Mouse (Mus musculus): Measurements from ENCODE around the gene Mvd.

Gene Mvd

GRCm38 (mm10) chr8:122423659-122424058 lies 19.6 kb downstream of the Mvd start:
- DNase-seq, result peak; percentile 68 to 73

- DNase-seq, result no peak
These were observed 20.0 kb downstream of the Mvd start for GRCm38 (mm10) chr8:122423217-122423616.

GRCm38 (mm10) chr8:122421376-122422070 lies 21.7 kb downstream of the Mvd start, which contains the start of gene Il17c:
Il17c (plus strand) TSS chr8:122422020.
- DNase-seq, result peak in 1 of 2 experiments; percentile 25

- no peak for DNase-seq
These were observed 23.2 kb downstream of the Mvd start for GRCm38 (mm10) chr8:122419881-122420555.

GRCm38 (mm10) chr8:122415554-122415953 lies 27.7 kb downstream of the Mvd start:
- no peak for DNase-seq

- peak in 1 of 2 experiments; percentile 30 for DNase-seq
These were observed 28.9 kb downstream of the Mvd start for GRCm38 (mm10) chr8:122414311-122414710.

GRCm38 (mm10) chr8:122407678-122408077 lies 35.5 kb downstream of the Mvd start:
- no peak for DNase-seq

GRCm38 (mm10) chr8:122405146-122405805 lies 37.9 kb downstream of the Mvd start:
- peak; percentile 67 to 87 for DNase-seq

- DNase-seq, result no peak
These were observed 45.0 kb downstream of the Mvd start for GRCm38 (mm10) chr8:122398186-122398585.

GRCm38 (mm10) chr8:122395291-122395690 lies 47.9 kb downstream of the Mvd start:
- no peak for DNase-seq

- no peak for DNase-seq
These were observed 49.5 kb downstream of the Mvd start for GRCm38 (mm10) chr8:122393717-122394116.

GRCm38 (mm10) chr8:122390758-122391157 lies 52.5 kb downstream of the Mvd start:
- no peak for DNase-seq

GRCm38 (mm10) chr8:122389357-122389756 lies 53.9 kb downstream of the Mvd start:
- no peak for DNase-seq
